Mouse (Mus musculus): ENCODE data around the gene Dydc1.
"Not testable (repeated sequence)": the region's sequence is repeated elsewhere in the genome, so short reads cannot be mapped to it uniquely, and the experiment has no call there.

The Dydc1 gene

DNA sequence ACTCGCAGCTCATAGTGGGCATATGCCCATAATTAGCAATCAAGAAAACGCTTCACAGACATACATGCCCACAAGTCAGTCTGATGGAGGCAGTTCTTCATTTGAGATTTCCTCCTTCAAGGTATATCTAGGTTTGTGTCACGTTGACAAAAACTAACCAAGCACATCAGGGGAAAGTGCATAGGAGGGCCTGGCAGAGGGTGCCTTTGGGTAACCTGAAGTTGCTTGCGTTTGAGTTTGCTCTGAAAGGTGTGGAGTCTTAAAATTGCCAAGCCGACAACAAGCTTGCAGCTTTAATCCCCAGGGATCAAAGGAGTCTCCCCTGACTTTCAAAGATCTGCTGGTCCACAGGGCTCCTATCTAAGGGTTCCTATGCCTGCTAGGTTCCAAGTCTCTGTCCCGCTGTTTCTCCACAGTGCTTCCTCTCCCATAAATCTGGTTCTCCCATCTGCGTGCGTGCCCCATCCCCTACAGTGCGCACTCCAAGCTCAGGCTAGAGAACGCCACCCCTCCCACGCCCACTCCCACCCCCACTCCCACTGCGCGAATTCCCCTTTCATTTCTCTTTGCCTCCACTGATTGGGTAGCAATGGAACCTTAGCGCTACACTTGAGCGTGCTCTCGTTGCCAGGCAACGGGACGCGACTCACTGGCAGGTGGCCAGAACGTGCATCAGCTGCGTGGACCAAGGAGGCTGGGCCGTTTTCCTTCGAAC is at the start of gene Dydc1:
Gene Dydc1, plus strand, starts transcription at position 683 of the 715 bp plus-strand sequence.
- peak; percentile 53 to 84 for DNase-seq (ENCODE audit: low spot score in 2 of 2)

- no peak for DNase-seq (ENCODE audit: low spot score in 2 of 2)
Observed at GRCm38 (mm10) chr14:41025087-41025486, 47.6 kb upstream of the Dydc1 start.

- no peak for DNase-seq (ENCODE audit: low spot score in 2 of 2)
Observed at GRCm38 (mm10) chr14:41025594-41026284, 47.0 kb upstream of the Dydc1 start.

- no peak for DNase-seq (ENCODE audit: low spot score in 2 of 2)
Observed at GRCm38 (mm10) chr14:41029303-41029702, 43.4 kb upstream of the Dydc1 start.

- DNase-seq (ENCODE audit: low spot score in 2 of 2), result no peak
Observed at GRCm38 (mm10) chr14:41030989-41031513, 41.7 kb upstream of the Dydc1 start.

GRCm38 (mm10) chr14:41033135-41034110 is 39.3 kb upstream of the Dydc1 start:
- DNase-seq (ENCODE audit: low spot score in 2 of 2), result peak; percentile 65 to 84

DNA sequence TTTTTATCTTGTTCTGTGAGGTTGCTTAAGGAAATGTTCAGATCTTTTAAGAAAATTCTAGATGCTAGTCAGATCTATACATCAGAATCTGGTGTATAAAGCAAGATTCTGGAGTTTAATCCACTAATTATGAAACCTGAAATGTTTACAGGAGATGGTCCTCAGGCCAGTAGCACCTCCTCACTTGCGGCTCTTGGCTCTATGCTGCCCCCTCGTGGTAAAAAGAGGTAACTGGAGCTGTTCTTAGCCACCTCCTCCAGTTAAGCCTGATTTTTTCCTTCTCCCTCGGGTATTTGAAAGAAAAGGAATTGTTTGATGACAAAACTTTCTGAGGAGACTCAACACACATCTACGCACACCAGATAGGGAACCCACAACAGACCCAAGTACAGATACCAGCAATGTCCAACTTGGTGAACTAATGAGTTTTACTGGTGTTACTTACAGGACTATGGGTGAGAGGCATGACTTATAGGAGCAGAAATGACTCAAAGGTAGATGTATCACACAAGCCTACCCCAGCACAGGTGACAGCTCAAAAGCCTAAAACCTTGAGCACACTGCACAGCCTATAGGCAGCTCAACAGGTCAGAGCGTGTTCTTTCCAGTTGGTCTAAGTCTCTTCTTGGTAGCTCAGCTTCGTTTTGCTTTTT is 37.4 kb upstream of the Dydc1 start:
- DNase-seq (ENCODE audit: low spot score in 2 of 2), result peak; percentile 44 to 61

DNA sequence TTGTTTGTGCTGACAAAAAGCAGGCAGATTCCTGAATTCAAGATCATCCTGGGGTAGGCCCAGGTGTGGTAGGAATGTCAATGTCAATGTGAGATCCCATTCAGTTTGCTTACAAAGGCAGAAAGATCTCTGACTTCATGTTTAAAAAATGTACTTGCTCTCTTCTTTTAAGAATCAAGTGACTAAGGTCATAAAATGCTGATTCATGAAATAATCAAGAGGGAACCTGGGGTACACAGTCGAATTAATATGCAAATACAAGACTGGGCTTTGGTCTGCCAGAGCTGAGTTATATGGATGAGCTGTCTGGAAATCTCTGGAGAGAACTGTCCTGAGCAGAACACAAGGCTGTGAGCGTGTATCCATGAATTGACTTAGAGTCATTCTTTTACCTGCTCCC is 25.3 kb upstream of the Dydc1 start:
- no peak for DNase-seq (ENCODE audit: low spot score in 2 of 2)

- no peak for DNase-seq (ENCODE audit: low spot score in 2 of 2)
Observed at GRCm38 (mm10) chr14:41050471-41050870, 22.2 kb upstream of the Dydc1 start.

- DNase-seq (ENCODE audit: low spot score in 2 of 2), result no peak
Observed at GRCm38 (mm10) chr14:41052481-41052880, 20.2 kb upstream of the Dydc1 start.

- DNase-seq (ENCODE audit: low spot score in 2 of 2), result not testable (repeated sequence)
Observed at GRCm38 (mm10) chr14:41053190-41053589, 19.5 kb upstream of the Dydc1 start.

- DNase-seq (ENCODE audit: low spot score in 2 of 2), result no peak
Observed at GRCm38 (mm10) chr14:41065168-41065567, 7.5 kb upstream of the Dydc1 start.

GRCm38 (mm10) chr14:41066416-41066815 is 6.3 kb upstream of the Dydc1 start:
- no peak for DNase-seq (ENCODE audit: low spot score in 2 of 2)

- no peak for DNase-seq (ENCODE audit: low spot score in 2 of 2)
Observed at GRCm38 (mm10) chr14:41069108-41069507, 3.6 kb upstream of the Dydc1 start, which contains the start of gene Dydc2. Gene Dydc2, minus strand, starts transcription at chr14:41069208.

DNA sequence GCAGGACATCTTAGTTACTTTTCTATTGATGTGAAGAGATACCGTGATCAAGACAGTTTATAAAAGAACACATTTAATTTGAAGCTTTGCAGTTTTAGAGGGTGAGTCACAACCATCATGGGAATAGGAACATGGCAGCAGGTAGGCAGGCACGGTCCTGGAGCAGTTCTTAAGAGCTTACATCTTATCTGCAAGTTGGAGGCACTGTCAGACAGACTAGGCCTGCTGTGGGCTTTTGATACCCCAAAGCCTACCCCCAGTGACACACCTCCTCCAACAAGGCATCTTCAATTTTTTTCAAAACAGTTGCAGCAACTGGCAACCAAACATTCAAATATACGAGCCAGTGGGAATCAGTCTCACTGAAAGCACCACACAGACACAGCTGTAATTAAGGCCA is 2.4 kb upstream of the Dydc1 start:
- DNase-seq (ENCODE audit: low spot score in 2 of 2), result no peak

DNA sequence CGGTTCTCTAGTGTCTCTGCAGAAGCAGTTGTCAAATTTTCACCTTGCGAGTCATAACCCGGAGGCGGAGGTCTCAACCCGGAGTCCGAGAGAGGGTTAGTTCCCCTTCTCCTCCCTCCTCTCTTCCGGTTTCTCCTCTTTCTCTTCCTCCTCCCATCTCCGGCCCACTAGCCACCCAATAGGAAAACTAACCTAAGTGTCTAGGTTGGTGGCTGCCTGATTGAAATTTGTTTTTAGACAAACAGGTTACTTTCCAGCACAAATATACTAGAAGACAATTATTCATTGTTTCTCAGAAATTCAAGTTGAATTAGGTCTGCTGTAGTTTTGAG is 199 bp downstream of the Dydc1 start:
- DNase-seq (ENCODE audit: low spot score in 2 of 2), result no peak

DNA sequence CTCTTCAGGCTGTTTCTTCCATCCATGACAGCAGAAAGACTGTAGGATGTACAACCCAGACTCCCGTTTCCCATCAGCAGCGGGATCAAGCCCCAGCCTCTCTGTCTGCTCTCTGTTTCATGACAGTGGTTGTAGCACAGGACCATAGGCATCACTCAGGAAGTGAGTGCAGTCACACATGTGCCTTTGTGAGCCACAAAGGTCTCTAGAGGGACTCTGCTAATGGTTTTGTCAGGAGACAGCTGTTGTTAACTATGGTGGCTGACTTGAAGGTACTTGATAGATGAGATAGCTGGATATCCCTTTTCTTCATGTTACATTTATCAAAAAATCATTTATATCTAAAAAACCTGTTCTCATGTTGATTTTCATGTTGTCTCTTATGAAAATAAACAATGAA is 9.7 kb downstream of the Dydc1 start:
- no peak for DNase-seq (ENCODE audit: low spot score in 2 of 2)

GRCm38 (mm10) chr14:41087509-41087908 is 14.8 kb downstream of the Dydc1 start:
- DNase-seq (ENCODE audit: low spot score in 2 of 2), result no peak

GRCm38 (mm10) chr14:41090777-41091176 is 18.1 kb downstream of the Dydc1 start:
- DNase-seq (ENCODE audit: low spot score in 2 of 2), result no peak

- DNase-seq (ENCODE audit: low spot score in 2 of 2), result no peak
Observed at GRCm38 (mm10) chr14:41094114-41094513, 21.4 kb downstream of the Dydc1 start.

- DNase-seq (ENCODE audit: low spot score in 2 of 2), result no peak
Observed at GRCm38 (mm10) chr14:41096296-41096860, 23.7 kb downstream of the Dydc1 start.

All from cerebellum, postnatal 4 days (tissue).